Mouse (Mus musculus) hindbrain, embryonic 10.5 days (tissue): ENCODE results near the gene Tmem167. TPM values are rescaled to one million over a fixed set of nuclear protein-coding genes. Genes with fewer than 3 reads are reported as not detected.

Experiments used
- polyA plus RNA-seq: library from polyadenylated mRNA; unstranded; fragments of >200 nt; fragmentation: Nextera tagmentation; extraction: Ambion mirVana; gene quantifications from 2 replicates; pipeline ENCODE4 v1.2.1, GENCODE M21; 2016

Tmem167 gene
- polyA plus RNA-seq, 1 experiment from 2014 or later, result 58.2 TPM

Other genes with a start within 250 kb of the Tmem167 start
- 8.9 and 9.4 TPM in 2 replicates for gene Xrcc4, start 485 bp downstream of the Tmem167 start, polyA plus RNA-seq